Mouse (Mus musculus) liver, embryonic 15.5 days (tissue): ENCODE measurements around the gene Rasgrp4. TPM values are rescaled to one million over a fixed set of nuclear protein-coding genes. Genes with fewer than 3 reads are reported as not detected.

Experiments used
- ATAC-seq: fragments of 200-750 bp; cut with Nextera tagmentation; 2 replicates; pipeline ENCODE4 v1.8.0; 2017; ENCODE audit warnings: moderate number of reproducible peaks, mild to moderate bottlenecking, moderate library complexity; ENCODE audit not compliant: insufficient read depth
- H3K27ac ChIP-seq: fragments of 300-500 bp; sonication (generic); replicated peaks from 2 replicates; pipeline ENCODE4 v1.5.1; 2015; ENCODE audit warnings: mild to moderate bottlenecking, inconsistent platforms
- H3K27me3 ChIP-seq: fragments of 300-500 bp; sonication (generic); 2 replicates; pipeline ENCODE4 v1.6.1; 2015; ENCODE audit warnings: mild to moderate bottlenecking, inconsistent platforms
- H3K36me3 ChIP-seq: fragments of 300-500 bp; sonication (generic); replicated peaks from 2 replicates; pipeline ENCODE4 v1.6.1; 2015; ENCODE audit warnings: moderate library complexity, mild to moderate bottlenecking, inconsistent platforms
- H3K4me1 ChIP-seq: fragments of 300-500 bp; sonication (generic); replicated peaks from 2 replicates; pipeline ENCODE4 v1.6.1; 2015; ENCODE audit warnings: inconsistent platforms
- H3K4me2 ChIP-seq: fragments of 300-500 bp; sonication (generic); 2 replicates; pipeline ENCODE4 v1.6.1; 2015; ENCODE audit warnings: moderate library complexity, mild to moderate bottlenecking, inconsistent platforms
- H3K4me3 ChIP-seq: fragments of 300-500 bp; sonication (generic); replicated peaks from 2 replicates; pipeline ENCODE4 v1.5.1; 2015; ENCODE audit warnings: mild to moderate bottlenecking, inconsistent platforms
- H3K9ac ChIP-seq: fragments of 300-500 bp; sonication (generic); 2 replicates; pipeline ENCODE4 v1.6.1; 2015; ENCODE audit warnings: moderate library complexity, mild to moderate bottlenecking, inconsistent platforms
- H3K9me3 ChIP-seq: fragments of 300-500 bp; sonication (generic); replicated peaks from 2 replicates; pipeline ENCODE4 v1.6.1; 2016; ENCODE audit warnings: inconsistent platforms
- WGBS: fragments of 180-500 bp; shearing (Covaris S2); methylation state at CpG from one replicate; pipeline ENCODE4 v1.1.7; 2015; ENCODE audit warnings: mixed read lengths; ENCODE audit not compliant: insufficient replicate concordance; 5-methylcytosine and 5-hydroxymethylcytosine counted together
- polyA plus RNA-seq: library from polyadenylated mRNA; unstranded; fragments of >200 nt; fragmentation: Nextera tagmentation; extraction: Ambion mirVana; gene quantifications from 2 replicates; pipeline ENCODE4 v1.2.1, GENCODE M21; 2015

Rasgrp4 gene
- polyA plus RNA-seq, 1 experiment from 2014 or later = 0.79 TPM

DNA sequence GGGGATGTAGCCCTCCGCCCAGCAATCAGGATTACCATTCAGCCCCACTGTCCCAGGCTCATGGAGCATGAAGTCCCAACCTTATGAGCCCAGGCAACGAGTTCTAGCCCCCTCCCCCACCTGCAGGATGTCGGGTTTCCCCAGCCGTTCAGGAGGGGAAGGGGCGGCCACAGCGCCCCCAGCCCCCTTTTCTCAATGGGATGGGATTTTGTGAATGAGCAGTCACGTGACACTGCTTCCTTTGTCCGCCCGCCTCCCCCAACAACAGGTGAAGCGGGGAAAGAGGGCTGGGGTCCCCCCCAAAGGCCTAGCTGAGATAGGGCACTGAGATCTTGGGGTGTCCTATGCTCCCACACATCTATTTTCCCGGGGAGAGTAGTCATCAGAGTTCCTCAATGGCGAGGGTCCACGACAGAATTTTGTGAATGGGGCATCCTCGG, 34.2 kb downstream of the Rasgrp4 start:
- Histone ChIP-seq H3K4me1 (peaks cover 36% of the 10 kb centered on the region), H3K4me3 (peak overlapping the region; percentile 54), H3K9me3 (no peaks in the 10 kb centered on the region), H3K4me2 (peak overlapping the region; percentile 71), H3K36me3 (peaks cover 8% of the 10 kb centered on the region), H3K27ac (no peak overlapping the region), H3K9ac (no peak overlapping the region), H3K27me3 (peaks cover 74% of the 10 kb centered on the region)
- 3% methylated on average over 14 of the region's 14 CpGs for WGBS
- no peak for ATAC-seq

DNA sequence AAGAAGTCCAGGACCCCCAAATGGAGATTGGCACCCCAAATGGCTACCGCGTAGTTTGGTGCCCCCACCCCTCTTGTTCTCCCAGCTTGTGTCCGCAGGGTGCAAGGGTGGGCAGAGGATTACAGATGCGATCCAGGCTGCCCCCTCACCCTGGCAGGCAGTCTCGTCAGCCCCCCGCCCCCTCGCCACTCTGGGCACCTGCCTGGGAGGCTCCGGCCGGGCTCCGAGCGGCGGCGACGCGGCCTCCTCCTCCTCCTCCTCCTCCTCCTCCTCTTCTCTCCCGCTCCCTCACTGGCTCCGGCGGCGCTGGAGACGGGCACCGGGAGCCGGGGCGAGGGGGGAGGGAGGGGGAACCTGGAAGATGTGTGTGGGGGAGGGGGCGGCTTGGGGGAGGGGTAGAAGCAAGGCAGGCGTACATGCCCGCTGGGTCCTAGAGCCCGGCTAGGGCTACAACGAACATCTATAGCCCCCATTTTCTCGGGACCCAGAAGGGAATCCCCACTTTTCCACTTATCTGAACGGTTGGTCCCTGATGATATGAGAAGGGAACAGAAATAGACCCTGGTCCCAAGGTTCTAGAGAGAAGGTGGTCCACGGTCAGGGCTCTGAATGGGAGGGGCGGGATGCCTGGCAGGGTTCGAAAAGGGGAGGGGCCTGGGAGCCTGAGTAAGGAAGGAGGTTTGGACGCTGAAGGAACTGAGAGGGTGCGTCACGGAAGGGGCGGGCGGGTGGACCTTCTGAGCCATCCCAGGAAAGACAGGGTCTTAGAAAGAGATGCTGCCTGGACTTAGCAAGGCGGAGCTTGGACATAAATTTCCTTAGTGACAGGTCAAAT, 34.8 kb downstream of the Rasgrp4 start:
- Histone ChIP-seq H3K9ac (no peak overlapping the region), H3K36me3 (peaks cover 14% of the 10 kb centered on the region), H3K4me3 (peak overlapping the region; percentile 54), H3K9me3 (no peaks in the 10 kb centered on the region), H3K4me2 (peak overlapping the region; percentile 71), H3K27ac (no peak overlapping the region), H3K27me3 (peaks cover 75% of the 10 kb centered on the region), H3K4me1 (peaks cover 36% of the 10 kb centered on the region)
- peak; percentile 47; the same call in 1 of the 2 replicates for ATAC-seq
- under 1% methylated on average over 30 of the region's 39 CpGs for WGBS

DNA sequence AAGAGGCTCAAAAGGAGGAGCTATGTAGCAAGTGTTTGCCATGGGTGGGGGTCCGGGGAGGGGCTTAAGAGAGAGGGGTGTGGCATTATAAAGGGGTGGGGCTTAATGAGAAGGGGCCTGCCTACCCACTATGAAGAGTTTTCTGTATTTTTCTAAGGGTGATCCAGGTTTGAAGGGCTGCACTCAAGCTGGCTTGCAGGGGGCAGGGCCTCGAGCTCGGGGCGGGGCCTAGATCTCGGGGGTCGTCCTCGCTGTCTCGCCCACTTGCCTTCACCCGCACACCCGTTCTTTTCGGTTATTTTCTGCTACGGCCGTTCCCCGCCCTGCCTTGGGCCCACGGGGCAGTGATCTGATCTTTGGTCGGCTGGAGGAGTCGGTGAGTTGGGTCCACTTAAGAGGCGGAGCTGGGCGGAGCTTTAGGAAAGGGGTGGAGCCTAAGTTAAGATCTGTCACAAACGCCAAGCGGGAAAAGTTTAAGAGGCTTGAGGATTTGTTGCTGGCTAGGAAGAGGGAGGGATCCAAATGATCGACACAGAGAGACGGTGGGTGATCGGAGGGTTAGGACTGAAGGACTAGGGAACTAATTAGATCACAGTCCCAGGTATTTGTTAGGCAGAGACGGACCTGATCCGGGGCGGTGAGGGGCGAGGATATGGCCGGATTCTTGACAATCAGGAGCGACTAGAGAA, 35.6 kb downstream of the Rasgrp4 start, which contains the start of the genes Ggn and Spred3:
TSS of gene Ggn (plus strand) at position 145 of the 689 bp plus-strand sequence.
TSS of gene Spred3 (minus strand) at position 346 of the 689 bp plus-strand sequence.
- Histone ChIP-seq H3K9ac (no peak within 1 kb of the TSS; the same call in 1 of the 2 replicates), H3K27ac (no peak within 1 kb of the TSS), H3K4me3 (peak within 1 kb of the TSS; percentile 54), H3K4me1 (peaks cover 36% of the 10 kb centered on the region), H3K9me3 (no peaks in the 10 kb centered on the region), H3K4me2 (peak within 1 kb of the TSS; percentile 71), H3K27me3 (peaks cover 75% of the 10 kb centered on the region), H3K36me3 (peaks cover 22% of the 10 kb centered on the region)
- peak; percentile 33 for ATAC-seq
- under 1% methylated on average over 30 of the region's 30 CpGs for WGBS

DNA sequence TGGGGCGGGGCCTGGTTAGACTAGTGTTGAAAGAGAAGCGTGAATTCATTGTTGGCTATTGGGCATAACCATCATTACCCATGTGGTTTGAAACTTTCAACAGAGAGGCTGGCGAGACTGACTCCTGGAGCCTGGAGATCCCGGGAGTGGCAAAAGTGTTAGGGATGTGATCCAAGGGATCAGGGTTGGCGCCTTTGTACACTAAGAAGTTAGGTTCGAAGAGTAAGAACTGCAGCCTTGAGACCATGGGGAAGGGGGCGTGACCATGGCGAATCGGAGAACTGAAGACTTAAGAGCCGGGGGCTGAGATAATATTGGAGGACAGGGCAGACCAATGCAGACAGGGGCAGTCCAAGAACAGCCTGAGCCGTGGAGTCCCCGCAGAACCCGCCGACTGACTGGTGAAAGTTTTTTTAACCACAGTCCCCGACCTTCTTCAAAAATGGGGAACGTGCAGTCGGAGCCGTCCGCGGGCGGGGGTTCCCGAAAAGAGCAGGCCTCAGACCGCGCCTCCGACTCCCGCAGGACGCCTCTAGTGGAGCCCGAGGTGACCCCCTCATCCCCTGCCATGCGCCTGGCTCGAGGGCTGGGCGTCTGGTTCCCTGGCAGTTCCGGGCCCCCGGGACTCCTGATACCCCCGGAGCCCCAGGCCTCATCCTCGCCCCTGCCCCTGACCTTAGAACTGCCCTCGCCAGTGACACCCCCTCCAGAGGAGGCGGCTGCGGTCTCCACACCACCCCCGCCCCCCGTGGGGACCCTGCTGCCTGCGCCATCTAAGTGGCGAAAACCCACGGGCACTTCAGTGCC, 36.3 kb downstream of the Rasgrp4 start:
- ATAC-seq = no peak
- Histone ChIP-seq H3K4me1 (peaks cover 36% of the 10 kb centered on the region), H3K36me3 (peaks cover 29% of the 10 kb centered on the region), H3K4me2 (peak overlapping the region; percentile 71), H3K9ac (no peak overlapping the region), H3K27ac (no peak overlapping the region), H3K9me3 (no peaks in the 10 kb centered on the region), H3K4me3 (peak overlapping the region; percentile 54), H3K27me3 (peaks cover 75% of the 10 kb centered on the region)
- 2% methylated on average over 43 of the region's 43 CpGs for WGBS

DNA sequence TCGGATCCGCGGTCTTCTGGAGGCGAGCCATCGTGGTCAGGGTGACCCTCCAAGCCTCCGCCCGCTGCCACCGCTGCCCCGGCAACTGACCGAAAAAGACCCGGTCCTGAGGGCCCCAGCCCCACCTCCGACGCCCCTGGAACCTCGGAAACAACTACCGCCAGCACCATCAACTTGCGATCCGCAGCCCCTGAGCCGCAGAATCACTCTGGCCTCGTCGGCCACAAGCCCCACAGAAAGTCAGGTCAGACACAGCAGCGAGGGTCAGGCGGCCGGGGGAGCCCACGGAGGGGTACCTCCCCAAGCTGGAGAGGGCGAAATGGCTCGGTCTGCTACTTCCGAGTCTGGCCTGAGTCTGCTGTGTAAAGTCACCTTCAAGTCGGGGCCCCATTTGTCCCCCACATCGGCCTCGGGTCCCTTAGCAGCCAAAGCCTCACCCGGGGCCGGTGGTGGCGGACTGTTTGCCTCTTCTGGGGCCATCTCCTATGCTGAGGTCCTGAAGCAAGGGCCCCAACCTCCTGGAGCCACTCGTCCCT, 37.0 kb downstream of the Rasgrp4 start:
- no peak for ATAC-seq
- H3K36me3 ChIP-seq = peaks cover 36% of the 10 kb centered on the region
- H3K9me3 ChIP-seq = no peaks in the 10 kb centered on the region
- H3K4me2 ChIP-seq = peak overlapping the region; percentile 71
- peak overlapping the region; percentile 54 for H3K4me3 ChIP-seq
- H3K9ac ChIP-seq = no peak overlapping the region
- 7% methylated on average over 34 of the region's 34 CpGs for WGBS
- peaks cover 71% of the 10 kb centered on the region for H3K27me3 ChIP-seq
- peaks cover 36% of the 10 kb centered on the region for H3K4me1 ChIP-seq
- no peak overlapping the region for H3K27ac ChIP-seq

DNA sequence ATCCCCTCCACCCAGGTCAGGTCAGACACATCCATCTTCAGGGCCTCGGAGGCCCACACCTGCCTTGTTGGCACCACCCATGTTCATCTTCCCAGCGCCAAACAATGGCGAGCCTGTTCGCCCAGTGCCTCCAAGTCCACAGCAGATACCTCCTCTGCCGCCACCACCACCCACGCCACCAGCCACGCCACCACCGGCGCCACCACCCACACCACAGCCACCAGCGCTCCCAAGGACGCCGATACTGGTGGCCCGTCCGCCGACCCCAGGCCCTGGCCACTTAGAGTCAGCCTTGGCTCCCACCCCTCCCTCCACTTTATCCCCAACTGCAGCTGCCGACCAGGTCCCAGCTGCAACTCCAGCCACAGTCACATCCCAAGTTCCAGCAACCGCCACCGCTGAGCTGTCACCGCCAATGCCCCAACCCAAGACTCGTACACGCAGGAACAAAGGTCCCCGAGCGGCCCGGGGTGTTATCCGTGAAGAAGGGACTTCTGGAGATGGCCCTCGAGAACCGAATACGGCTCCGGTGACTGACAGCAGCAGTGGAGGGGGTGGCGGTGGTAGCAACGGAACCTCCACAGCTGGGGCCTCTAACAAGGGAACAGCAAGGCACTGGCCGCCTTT, 37.9 kb downstream of the Rasgrp4 start:
- no peak for ATAC-seq
- 52% methylated on average over 32 of the region's 32 CpGs for WGBS
- H3K4me3 ChIP-seq = no peak overlapping the region
- H3K4me2 ChIP-seq = no peak overlapping the region
- no peak overlapping the region for H3K9ac ChIP-seq
- no peaks in the 10 kb centered on the region for H3K9me3 ChIP-seq
- H3K4me1 ChIP-seq = peaks cover 36% of the 10 kb centered on the region
- peaks cover 64% of the 10 kb centered on the region for H3K27me3 ChIP-seq
- peaks cover 43% of the 10 kb centered on the region for H3K36me3 ChIP-seq
- H3K27ac ChIP-seq = no peak overlapping the region

DNA sequence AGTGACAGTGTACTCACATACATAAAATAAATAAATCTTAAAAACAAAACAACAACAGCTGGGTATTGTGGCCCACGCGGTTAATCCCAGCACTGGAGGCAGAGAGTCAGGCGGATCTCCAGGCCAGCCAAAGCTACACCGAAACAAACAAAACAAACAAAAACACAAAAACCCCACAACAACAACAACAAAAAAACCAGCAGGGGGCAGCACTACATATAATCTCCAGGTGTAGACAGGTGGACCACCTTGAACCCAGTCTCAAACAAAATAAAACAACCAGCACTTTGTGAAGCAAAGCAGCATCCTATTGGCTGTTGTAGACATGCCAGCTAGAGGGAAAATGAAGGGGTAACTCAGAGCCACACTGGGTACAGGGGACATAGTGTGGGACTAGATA, 43.5 kb downstream of the Rasgrp4 start:
- Histone ChIP-seq H3K9me3 (no peaks in the 10 kb centered on the region), H3K9ac (no peak overlapping the region), H3K36me3 (peaks cover 46% of the 10 kb centered on the region), H3K4me2 (0 out of 2 replicates have a peak overlapping the region, but pooled peaks have one; percentile 79), H3K27ac (no peak overlapping the region), H3K4me3 (no peak overlapping the region), H3K4me1 (peaks cover 27% of the 10 kb centered on the region), H3K27me3 (peaks cover 8% of the 10 kb centered on the region)
- 84% methylated on average over 4 of the region's 4 CpGs for WGBS
- no peak for ATAC-seq

DNA sequence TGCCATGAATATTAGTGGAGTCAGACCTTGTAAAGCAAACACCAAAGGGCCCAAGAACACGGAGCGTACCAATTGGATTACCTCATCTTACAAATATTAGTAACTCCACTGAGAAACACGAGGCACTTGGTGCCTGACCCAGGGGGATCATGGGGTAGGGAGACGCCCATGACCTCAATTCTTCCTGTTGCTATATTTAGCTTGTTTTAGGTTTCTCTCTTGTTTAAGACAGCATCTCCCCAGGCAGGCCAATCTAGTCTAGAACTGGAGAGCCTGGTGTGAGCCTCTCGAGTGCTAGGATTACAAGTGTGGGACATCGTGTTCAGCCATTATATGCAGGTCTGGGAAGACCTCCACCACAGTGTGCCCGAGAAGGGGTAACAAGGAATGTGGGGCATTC, 44.7 kb downstream of the Rasgrp4 start:
- no peak for ATAC-seq
- peak overlapping the region; percentile 79 for H3K9ac ChIP-seq
- H3K9me3 ChIP-seq = no peaks in the 10 kb centered on the region
- peaks cover 27% of the 10 kb centered on the region for H3K4me1 ChIP-seq
- H3K4me2 ChIP-seq = peak overlapping the region; percentile 79
- peaks cover 34% of the 10 kb centered on the region for H3K36me3 ChIP-seq
- WGBS = 11% methylated on average over 7 of the region's 7 CpGs
- H3K27ac ChIP-seq = peak overlapping the region; percentile 70
- H3K27me3 ChIP-seq = no peaks in the 10 kb centered on the region
- peak overlapping the region; percentile 79 for H3K4me3 ChIP-seq

DNA sequence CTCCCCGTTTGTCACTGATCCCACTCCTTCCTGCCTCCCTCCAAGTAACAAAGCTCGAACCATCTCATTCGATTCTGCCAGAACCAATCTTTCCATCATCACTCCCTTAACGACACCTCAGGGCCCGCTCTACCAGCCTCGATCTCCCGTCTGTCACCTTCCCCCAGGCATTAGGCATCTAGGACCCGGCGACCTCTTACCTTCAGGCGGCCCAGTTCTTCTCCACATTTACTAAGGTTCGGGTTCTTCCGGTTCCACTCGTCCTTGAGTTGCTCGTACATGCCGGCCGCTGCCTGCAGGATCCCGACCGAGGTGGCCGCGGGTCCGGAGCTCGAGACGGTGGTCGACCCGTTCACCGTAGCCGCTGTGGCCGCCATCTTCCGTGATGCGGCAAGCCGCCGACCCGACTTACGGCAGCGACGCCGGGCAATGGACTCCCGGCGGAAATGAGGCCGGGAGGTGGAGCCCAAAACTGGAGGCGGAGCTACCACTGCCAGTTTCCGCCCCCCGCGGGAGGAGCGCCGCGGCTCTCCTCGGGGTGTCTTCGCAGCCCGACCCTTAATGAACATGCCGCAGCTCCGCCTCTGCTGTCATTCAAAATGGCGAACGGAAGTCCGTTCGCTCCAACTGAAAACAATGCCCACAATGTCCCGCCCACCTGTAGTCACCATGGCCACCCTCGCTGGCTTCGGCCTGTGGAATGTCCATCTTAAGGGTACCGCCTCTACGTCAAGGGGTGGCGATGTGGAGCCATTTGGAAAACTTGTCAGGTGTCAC, 45.6 kb downstream of the Rasgrp4 start, which contains the start of gene Psmd8:
TSS of gene Psmd8 (minus strand) at position 625 of the 777 bp plus-strand sequence.
- Histone ChIP-seq H3K27me3 (no peaks in the 10 kb centered on the region), H3K9ac (peak within 1 kb of the TSS; percentile 79), H3K4me3 (peak within 1 kb of the TSS; percentile 79), H3K36me3 (peaks cover 25% of the 10 kb centered on the region), H3K27ac (peak within 1 kb of the TSS; percentile 70), H3K4me1 (peaks cover 27% of the 10 kb centered on the region), H3K4me2 (peak within 1 kb of the TSS; percentile 79), H3K9me3 (no peaks in the 10 kb centered on the region)
- under 1% methylated on average over 62 of the region's 62 CpGs for WGBS
- ATAC-seq = peak; percentile 93
